Mouse (Mus musculus): Measurements from ENCODE around the gene 4930544D05Rik. TPM values are rescaled to one million over a fixed set of nuclear protein-coding genes. Genes with fewer than 3 reads are reported as not detected.
"Not testable (repeated sequence)": the region's sequence is repeated elsewhere in the genome, so short reads cannot be mapped to it uniquely, and the experiment has no call there.

4930544D05Rik gene
- polyA plus RNA-seq (2016; fragmentation: Nextera tagmentation; extraction: Ambion mirVana), result not detected in 2 replicates

GRCm38 (mm10) chr11:70615516-70616093 is at the start of gene 4930544D05Rik:
Gene 4930544D05Rik, plus strand, starts transcription at chr11:70615848.
- Histone ChIP-seq H3K27ac (replicated peaks) (peak within 1 kb of the TSS; percentile 40; the same call in 1 of the 2 replicates), H3K36me3 (replicated peaks) (peaks cover 33% of the 10 kb centered on the region), H3K9me3 (no peaks in the 10 kb centered on the region), H3K27me3 (replicated peaks; ENCODE audit: low read depth, poor library complexity, severe bottlenecking) (peaks cover 23% of the 10 kb centered on the region), H3K4me1 (peaks cover 20% of the 10 kb centered on the region), H3K4me3 (peak within 1 kb of the TSS; percentile 55)
- DNase-seq (ENCODE audit: low spot score), result no peak
- WGBS, result 15% methylated on average over 21 of the region's 21 CpGs

- H3K9me3 ChIP-seq, result no peaks in the 10 kb centered on the region
- H3K4me1 ChIP-seq, result peaks cover 49% of the 10 kb centered on the region
- 87% methylated on average over 7 of the region's 7 CpGs for WGBS
- no peak overlapping the region for H3K4me3 ChIP-seq
- no peak overlapping the region for H3K27ac ChIP-seq (replicated peaks)
- no peak for DNase-seq (ENCODE audit: low spot score)
- H3K27me3 ChIP-seq (replicated peaks; ENCODE audit: low read depth, poor library complexity, severe bottlenecking), result no peaks in the 10 kb centered on the region
- peaks cover 19% of the 10 kb centered on the region for H3K36me3 ChIP-seq (replicated peaks)
Measured at GRCm38 (mm10) chr11:70566586-70566985, 49.1 kb upstream of the 4930544D05Rik start.

- 91% methylated on average over 1 of the region's 1 CpGs for WGBS
- H3K4me1 ChIP-seq, result peaks cover 19% of the 10 kb centered on the region
- H3K36me3 ChIP-seq (replicated peaks), result peaks cover 24% of the 10 kb centered on the region
- not testable (repeated sequence) for H3K27ac ChIP-seq (replicated peaks); H3K4me3 ChIP-seq; DNase-seq (ENCODE audit: low spot score); H3K27me3 ChIP-seq (replicated peaks; ENCODE audit: low read depth, poor library complexity, severe bottlenecking); H3K9me3 ChIP-seq
Measured at GRCm38 (mm10) chr11:70570614-70571013, 45.0 kb upstream of the 4930544D05Rik start.

- Histone ChIP-seq H3K4me1 (peaks cover 10% of the 10 kb centered on the region), H3K4me3 (no peak overlapping the region), H3K27me3 (replicated peaks; ENCODE audit: low read depth, poor library complexity, severe bottlenecking) (no peaks in the 10 kb centered on the region), H3K36me3 (replicated peaks) (peaks cover 24% of the 10 kb centered on the region), H3K27ac (replicated peaks) (no peak overlapping the region), H3K9me3 (no peaks in the 10 kb centered on the region)
- 88% methylated on average over 1 of the region's 1 CpGs for WGBS
- DNase-seq (ENCODE audit: low spot score), result no peak
Measured at GRCm38 (mm10) chr11:70571641-70572040, 44.0 kb upstream of the 4930544D05Rik start.

GRCm38 (mm10) chr11:70572348-70572902 is 43.2 kb upstream of the 4930544D05Rik start:
- Histone ChIP-seq H3K9me3 (no peaks in the 10 kb centered on the region), H3K27me3 (replicated peaks; ENCODE audit: low read depth, poor library complexity, severe bottlenecking) (no peaks in the 10 kb centered on the region), H3K36me3 (replicated peaks) (peaks cover 18% of the 10 kb centered on the region), H3K27ac (replicated peaks) (no peak overlapping the region), H3K4me1 (peaks cover 4% of the 10 kb centered on the region), H3K4me3 (no peak overlapping the region)
- no peak for DNase-seq (ENCODE audit: low spot score)
- 64% methylated on average over 5 of the region's 5 CpGs for WGBS

GRCm38 (mm10) chr11:70573872-70574271 is 41.8 kb upstream of the 4930544D05Rik start:
- Histone ChIP-seq H3K4me1 (peaks cover 16% of the 10 kb centered on the region), H3K27ac (replicated peaks) (no peak overlapping the region), H3K4me3 (no peak overlapping the region), H3K9me3 (no peaks in the 10 kb centered on the region), H3K36me3 (replicated peaks) (peaks cover 5% of the 10 kb centered on the region; the same call in 1 of the 2 replicates), H3K27me3 (replicated peaks; ENCODE audit: low read depth, poor library complexity, severe bottlenecking) (no peaks in the 10 kb centered on the region)
- 77% methylated on average over 6 of the region's 6 CpGs for WGBS
- no peak for DNase-seq (ENCODE audit: low spot score)

- peaks cover 42% of the 10 kb centered on the region for H3K4me1 ChIP-seq
- no peak for DNase-seq (ENCODE audit: low spot score)
- no peaks in the 10 kb centered on the region for H3K27me3 ChIP-seq (replicated peaks; ENCODE audit: low read depth, poor library complexity, severe bottlenecking)
- peaks cover 11% of the 10 kb centered on the region; the same call in 1 of the 2 replicates for H3K36me3 ChIP-seq (replicated peaks)
- WGBS, result 87% methylated on average over 3 of the region's 3 CpGs
- H3K9me3 ChIP-seq, result no peaks in the 10 kb centered on the region
- no peak overlapping the region for H3K27ac ChIP-seq (replicated peaks)
- no peak overlapping the region for H3K4me3 ChIP-seq
Measured at GRCm38 (mm10) chr11:70577201-70577600, 38.4 kb upstream of the 4930544D05Rik start.

GRCm38 (mm10) chr11:70578962-70579361 is 36.7 kb upstream of the 4930544D05Rik start:
- peaks cover 11% of the 10 kb centered on the region; the same call in 1 of the 2 replicates for H3K36me3 ChIP-seq (replicated peaks)
- WGBS, result 95% methylated on average over 6 of the region's 6 CpGs
- no peak overlapping the region for H3K27ac ChIP-seq (replicated peaks)
- no peak overlapping the region for H3K4me3 ChIP-seq
- H3K4me1 ChIP-seq, result peaks cover 56% of the 10 kb centered on the region
- no peak for DNase-seq (ENCODE audit: low spot score)
- no peaks in the 10 kb centered on the region for H3K27me3 ChIP-seq (replicated peaks; ENCODE audit: low read depth, poor library complexity, severe bottlenecking)
- H3K9me3 ChIP-seq, result no peaks in the 10 kb centered on the region

GRCm38 (mm10) chr11:70579710-70580357 is 35.8 kb upstream of the 4930544D05Rik start:
- no peak overlapping the region for H3K4me3 ChIP-seq
- 87% methylated on average over 9 of the region's 9 CpGs for WGBS
- H3K27me3 ChIP-seq (replicated peaks; ENCODE audit: low read depth, poor library complexity, severe bottlenecking), result no peaks in the 10 kb centered on the region
- DNase-seq (ENCODE audit: low spot score), result no peak
- peaks cover 11% of the 10 kb centered on the region; the same call in 1 of the 2 replicates for H3K36me3 ChIP-seq (replicated peaks)
- H3K9me3 ChIP-seq, result no peaks in the 10 kb centered on the region
- peaks cover 63% of the 10 kb centered on the region for H3K4me1 ChIP-seq
- H3K27ac ChIP-seq (replicated peaks), result peak overlapping the region; percentile 49; the same call in 1 of the 2 replicates

- no peaks in the 10 kb centered on the region for H3K9me3 ChIP-seq
- no peak overlapping the region for H3K4me3 ChIP-seq
- 52% methylated on average over 5 of the region's 5 CpGs for WGBS
- no peak for DNase-seq (ENCODE audit: low spot score)
- peaks cover 6% of the 10 kb centered on the region; the same call in 1 of the 2 replicates for H3K36me3 ChIP-seq (replicated peaks)
- peaks cover 68% of the 10 kb centered on the region for H3K4me1 ChIP-seq
- H3K27me3 ChIP-seq (replicated peaks; ENCODE audit: low read depth, poor library complexity, severe bottlenecking), result no peaks in the 10 kb centered on the region
- peak overlapping the region; percentile 49; the same call in 1 of the 2 replicates for H3K27ac ChIP-seq (replicated peaks)
Measured at GRCm38 (mm10) chr11:70580358-70580720, 35.3 kb upstream of the 4930544D05Rik start.

- WGBS, result 82% methylated on average over 3 of the region's 3 CpGs
- DNase-seq (ENCODE audit: low spot score), result no peak
- no peak overlapping the region; the same call in 1 of the 2 replicates for H3K27ac ChIP-seq (replicated peaks)
- H3K4me3 ChIP-seq, result no peak overlapping the region
- H3K36me3 ChIP-seq (replicated peaks), result peaks cover 6% of the 10 kb centered on the region; the same call in 1 of the 2 replicates
- peaks cover 74% of the 10 kb centered on the region for H3K4me1 ChIP-seq
- no peaks in the 10 kb centered on the region for H3K9me3 ChIP-seq
- no peaks in the 10 kb centered on the region for H3K27me3 ChIP-seq (replicated peaks; ENCODE audit: low read depth, poor library complexity, severe bottlenecking)
Measured at GRCm38 (mm10) chr11:70580921-70581320, 34.7 kb upstream of the 4930544D05Rik start.

GRCm38 (mm10) chr11:70582196-70582595 is 33.5 kb upstream of the 4930544D05Rik start:
- DNase-seq (ENCODE audit: low spot score), result no peak
- Histone ChIP-seq H3K4me1 (peaks cover 80% of the 10 kb centered on the region), H3K9me3 (no peaks in the 10 kb centered on the region), H3K27ac (replicated peaks) (no peak overlapping the region), H3K27me3 (replicated peaks; ENCODE audit: low read depth, poor library complexity, severe bottlenecking) (no peaks in the 10 kb centered on the region), H3K36me3 (replicated peaks) (peaks cover 6% of the 10 kb centered on the region; the same call in 1 of the 2 replicates), H3K4me3 (no peak overlapping the region)
- WGBS, result 65% methylated on average over 3 of the region's 3 CpGs
